Mouse (Mus musculus) large intestine, adult 2 months (tissue): ENCODE measurements around the gene Gm49711. TPM values are rescaled to one million over a fixed set of nuclear protein-coding genes. Genes with fewer than 3 reads are reported as not detected.
A peak's percentile ranks its signal among the peaks of the same experiment; 100 is the strongest.

Experiments
- DNase-seq: peaks from one replicate; pipeline ENCODE4 v3.0.0-alpha.2; 2012; ENCODE audit warnings: low read depth, low spot score
- WGBS: fragments of 180-500 bp; shearing (Covaris S2); methylation state at CpG from one replicate; pipeline ENCODE4 v1.1.7; 2018; 5-methylcytosine and 5-hydroxymethylcytosine counted together
- polyA plus RNA-seq: library from polyadenylated mRNA; depleted of rRNA; stranded (reverse); fragments of >200 nt; gene quantifications from 2 replicates; pipeline ENCODE4 v1.2.3, GENCODE M21; 2012

The Gm49711 gene
- polyA plus RNA-seq, 1 experiment, result not detected

GRCm38 (mm10) chr16:92115611-92116421 lies 57.7 kb downstream of the Gm49711 start:
- DNase-seq, result no peak
- 46% methylated on average over 20 of the region's 20 CpGs for WGBS

DNA sequence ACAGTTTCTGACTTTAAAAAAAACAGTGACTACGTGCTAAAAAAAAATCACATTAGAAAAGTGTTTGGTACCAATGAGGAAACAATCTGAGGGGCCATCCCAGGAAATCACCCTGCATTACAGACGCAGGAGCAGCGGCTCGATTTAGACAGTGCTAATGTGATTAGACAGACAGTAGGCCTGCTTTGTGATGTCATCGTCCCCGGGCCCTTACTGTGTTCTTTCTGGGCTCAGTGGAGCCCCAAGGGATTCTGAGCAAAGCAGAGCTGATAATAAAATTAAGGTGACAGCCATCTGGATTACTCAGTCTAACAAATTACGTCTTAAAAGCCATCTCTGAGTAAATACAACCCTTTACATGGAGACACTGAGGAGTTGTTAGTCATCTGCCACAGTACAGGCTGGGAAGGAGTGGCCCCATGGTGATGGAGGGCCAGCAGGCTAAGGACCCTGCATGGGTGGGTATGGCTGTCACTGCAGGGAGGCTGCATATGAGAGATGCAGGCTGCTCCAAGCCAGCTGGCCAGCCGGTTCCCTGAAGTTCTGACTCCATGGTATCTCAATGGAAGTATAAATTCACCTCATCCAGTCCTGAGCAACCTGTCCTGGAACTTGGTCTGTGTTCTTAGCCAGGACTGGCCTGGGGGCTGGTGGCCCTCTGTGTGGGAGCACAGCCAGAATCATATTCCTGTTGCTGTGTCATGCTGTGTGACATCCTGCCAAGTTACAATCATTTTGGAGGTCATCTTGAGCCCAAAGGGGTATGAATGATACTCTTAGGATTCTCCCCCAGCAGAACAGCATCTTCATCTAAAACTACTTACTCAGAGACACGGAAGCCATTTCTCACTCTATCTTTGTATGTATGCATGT lies 59.5 kb downstream of the Gm49711 start:
- WGBS, result 73% methylated on average over 9 of the region's 9 CpGs
- no peak for DNase-seq

- peak; percentile 62 for DNase-seq
- WGBS, result 25% methylated on average over 13 of the region's 13 CpGs
These were observed 60.9 kb downstream of the Gm49711 start for GRCm38 (mm10) chr16:92119013-92119515.

DNA sequence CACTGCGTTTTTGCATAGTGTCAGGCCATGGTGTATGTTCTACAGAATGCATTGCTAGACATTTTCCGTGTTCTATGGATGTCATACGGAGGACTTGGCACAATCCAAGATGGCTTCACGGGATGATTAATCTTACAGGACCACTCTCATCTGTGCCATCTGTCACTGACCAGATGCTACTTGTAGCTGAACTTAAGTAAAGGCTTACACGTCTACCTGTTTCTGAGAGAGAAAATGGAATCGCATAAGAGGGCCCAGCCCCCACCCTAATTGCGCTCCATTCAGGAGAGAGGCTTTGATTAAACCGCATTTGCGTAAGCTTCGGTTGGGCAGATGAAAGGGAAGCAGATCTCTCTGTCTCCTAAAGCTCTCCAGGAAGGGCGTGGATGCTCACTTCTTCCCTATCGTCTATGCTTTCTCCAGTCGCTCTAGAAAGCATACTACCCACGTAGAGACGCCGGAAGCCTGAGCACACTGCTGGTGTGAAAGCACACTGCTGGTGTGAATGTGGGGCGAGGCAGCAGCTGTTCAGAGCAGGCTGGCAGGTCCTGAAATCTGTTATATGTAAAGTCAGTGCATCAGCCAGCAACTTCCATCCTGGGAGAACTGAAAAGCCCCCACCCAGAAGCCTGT lies 62.9 kb downstream of the Gm49711 start:
- no peak for DNase-seq
- 90% methylated on average over 17 of the region's 17 CpGs for WGBS

GRCm38 (mm10) chr16:92127226-92127625 lies 69.1 kb downstream of the Gm49711 start:
- DNase-seq, result no peak
- WGBS, result 54% methylated on average over 4 of the region's 4 CpGs

GRCm38 (mm10) chr16:92127666-92128065 lies 69.5 kb downstream of the Gm49711 start:
- 89% methylated on average over 5 of the region's 5 CpGs for WGBS
- no peak for DNase-seq

DNA sequence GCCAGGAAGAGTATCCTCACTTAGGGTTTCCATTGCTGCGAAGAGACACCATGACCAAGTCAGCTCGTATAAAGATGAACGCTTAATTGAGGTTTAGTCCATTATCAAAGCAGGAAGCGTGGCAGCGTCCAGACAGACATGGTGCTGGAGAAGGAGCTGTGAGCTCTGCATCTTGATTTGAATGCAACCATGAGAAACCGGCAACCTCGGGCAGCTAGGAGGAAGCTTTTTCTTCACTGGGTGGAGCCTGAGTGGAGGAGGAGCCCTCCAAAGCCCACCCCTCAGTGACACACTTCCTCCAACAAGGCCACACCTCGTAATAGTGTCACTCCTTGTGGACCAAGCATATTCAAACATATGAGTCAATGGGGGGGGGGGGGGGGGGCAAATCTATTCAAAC lies 71.7 kb downstream of the Gm49711 start:
- 91% methylated on average over 8 of the region's 8 CpGs for WGBS
- no peak for DNase-seq

- DNase-seq, result no peak
- WGBS, result 83% methylated on average over 4 of the region's 4 CpGs
These were observed 74.4 kb downstream of the Gm49711 start for GRCm38 (mm10) chr16:92132511-92132910.

GRCm38 (mm10) chr16:92134148-92134764 lies 76.1 kb downstream of the Gm49711 start:
- no peak for DNase-seq
- WGBS, result 89% methylated on average over 11 of the region's 11 CpGs

- DNase-seq, result no peak
- 92% methylated on average over 15 of the region's 15 CpGs for WGBS
These were observed 78.2 kb downstream of the Gm49711 start for GRCm38 (mm10) chr16:92136275-92136674.

- 82% methylated on average over 15 of the region's 15 CpGs for WGBS
- no peak for DNase-seq
These were observed 81.5 kb downstream of the Gm49711 start for GRCm38 (mm10) chr16:92139386-92140261.

GRCm38 (mm10) chr16:92140328-92140727 lies 82.2 kb downstream of the Gm49711 start:
- 85% methylated on average over 9 of the region's 9 CpGs for WGBS
- DNase-seq, result no peak

GRCm38 (mm10) chr16:92141021-92141420 lies 82.9 kb downstream of the Gm49711 start:
- WGBS, result 97% methylated on average over 12 of the region's 12 CpGs

DNA sequence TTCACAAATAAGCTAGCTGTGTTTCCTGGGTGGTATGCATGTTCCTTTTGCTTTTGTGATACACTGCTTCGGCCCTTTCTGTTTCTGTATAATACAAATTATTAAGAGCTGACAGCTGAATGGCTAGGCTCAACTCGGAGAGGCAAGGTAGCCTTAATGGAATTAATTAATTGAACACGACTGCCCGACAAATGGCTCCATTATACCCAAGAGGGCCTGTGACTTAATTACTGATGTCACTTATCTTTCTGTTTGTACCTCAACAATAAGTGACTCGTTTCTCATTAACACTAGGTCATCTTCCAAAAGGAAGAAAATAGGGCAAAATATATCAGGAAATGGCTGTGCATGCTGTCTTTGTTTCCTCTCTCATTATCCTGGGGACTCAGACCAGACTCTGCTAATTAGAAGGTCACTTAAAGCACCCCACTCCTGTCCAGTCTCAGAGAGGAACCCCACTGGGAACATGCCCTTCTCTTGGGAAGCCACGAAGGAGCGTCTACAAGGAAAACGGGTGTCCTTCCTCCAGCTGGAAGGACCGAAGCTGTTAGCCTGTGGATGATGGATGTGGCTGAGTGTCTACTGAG lies 84.4 kb downstream of the Gm49711 start:
- 90% methylated on average over 9 of the region's 9 CpGs for WGBS
- no peak for DNase-seq

More at GRCm38 (mm10) chr16:92141021-92141420, 82.9 kb downstream of the Gm49711 start:
- no peak for DNase-seq

DNA sequence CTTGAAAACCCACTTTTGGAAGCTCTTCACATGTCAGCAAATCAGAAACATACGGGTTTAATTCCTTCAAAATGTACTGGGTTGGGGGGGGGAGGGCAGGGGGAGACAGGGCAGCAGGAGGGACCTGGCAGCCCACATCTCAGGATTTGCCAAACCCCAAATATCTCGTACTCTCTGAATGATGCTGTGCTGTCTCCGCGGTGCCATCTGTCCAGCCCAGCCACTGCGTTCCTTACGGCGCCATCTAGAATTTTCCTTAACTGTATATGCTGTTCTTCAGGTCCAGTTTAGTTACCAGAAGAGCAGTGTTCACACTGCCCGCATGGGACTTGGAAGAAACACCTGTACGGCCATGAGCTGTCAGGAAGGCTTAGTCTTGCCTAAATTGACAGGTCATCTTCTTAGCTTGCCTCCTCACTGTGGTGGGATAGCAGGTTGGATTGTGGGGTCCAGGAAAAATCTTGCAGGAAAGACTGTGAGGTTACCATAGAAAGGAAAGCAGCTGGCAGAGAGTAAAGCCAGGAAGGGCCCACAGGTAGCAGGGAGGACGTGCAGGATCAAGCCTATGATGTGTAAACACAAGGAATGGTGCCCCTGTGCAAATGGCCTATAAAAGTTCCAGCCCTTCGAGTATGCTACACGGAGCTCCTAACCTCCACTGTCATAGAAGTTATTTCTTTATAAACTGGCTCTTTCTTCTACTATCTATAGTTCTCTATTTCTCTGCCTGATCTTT lies 89.7 kb downstream of the Gm49711 start:
- WGBS, result 47% methylated on average over 12 of the region's 12 CpGs
- DNase-seq, result peak; percentile 39

GRCm38 (mm10) chr16:92148367-92148728 lies 90.2 kb downstream of the Gm49711 start:
- WGBS, result 18% methylated on average over 2 of the region's 2 CpGs
- peak; percentile 51 for DNase-seq

DNA sequence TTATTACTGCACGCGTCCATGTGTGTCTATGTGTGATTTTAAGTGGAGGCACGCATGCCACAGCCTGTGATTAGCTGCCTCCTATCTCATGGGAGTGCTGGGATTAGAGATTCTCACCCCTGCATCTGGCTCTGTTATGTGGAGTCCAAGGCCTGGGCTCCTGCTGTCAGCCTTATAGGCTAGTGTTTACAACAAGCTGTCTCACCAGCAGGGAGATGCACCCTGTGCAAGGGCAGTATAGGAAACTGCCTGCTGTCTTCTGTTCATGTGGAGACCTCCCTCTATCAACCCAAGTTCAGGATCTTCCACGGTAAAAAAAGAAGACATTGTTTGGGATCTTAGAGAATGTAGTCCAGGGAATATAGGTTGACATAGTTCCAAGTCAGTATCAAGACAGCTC lies 92.9 kb downstream of the Gm49711 start:
- WGBS, result 74% methylated on average over 4 of the region's 4 CpGs

DNA sequence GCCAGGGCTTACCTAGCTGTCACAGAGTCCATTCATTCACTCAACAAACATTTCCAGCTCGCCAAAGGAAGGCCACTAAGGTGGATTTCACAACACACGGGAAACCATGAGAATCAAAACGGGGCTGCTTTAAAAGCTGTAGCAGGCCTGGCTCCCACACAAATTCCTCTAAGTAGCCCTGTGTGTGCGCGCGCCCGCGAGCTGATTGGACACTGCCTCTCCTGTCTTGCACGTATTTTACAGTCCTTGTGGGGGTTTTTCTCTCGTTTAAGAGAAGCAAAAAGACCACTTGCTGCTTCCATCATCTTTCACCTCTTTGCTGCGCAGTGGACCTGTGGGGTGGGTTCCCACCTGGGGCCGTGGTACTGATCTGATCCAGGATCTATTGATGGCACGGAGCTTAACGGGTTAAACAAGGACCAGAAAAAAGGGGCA lies 99.9 kb downstream of the Gm49711 start:
- no peak for DNase-seq
- WGBS, result 7% methylated on average over 14 of the region's 14 CpGs

More for the DNA sequence above, 92.9 kb downstream of the Gm49711 start:
- DNase-seq, result no peak
